Mouse (Mus musculus) thymus, postnatal 14 days (tissue): ENCODE results near the gene Id3.

Source experiments
- DNase-seq: peaks from one replicate; pipeline ENCODE4 v3.0.0; 2021

The Id3 gene

DNA sequence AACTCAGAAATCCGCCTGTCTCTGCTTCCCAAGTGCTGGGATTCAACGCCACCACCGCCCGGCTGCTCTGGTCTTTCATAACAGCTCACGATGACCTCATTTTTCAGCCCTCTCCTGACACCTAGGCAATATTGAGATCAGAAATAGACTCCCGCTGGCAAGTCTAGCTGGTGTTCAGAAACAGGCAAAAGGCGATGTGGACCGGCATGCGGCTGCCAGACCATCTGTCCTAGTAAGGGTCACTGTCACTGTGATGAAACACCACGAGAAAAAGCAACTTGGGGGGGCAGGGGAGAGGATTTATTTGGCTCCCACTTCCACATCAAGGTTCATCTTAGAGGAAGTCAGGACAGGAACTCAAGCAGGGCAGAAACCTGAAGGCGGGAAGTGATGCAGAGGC lies 17.8 kb upstream of the Id3 start:
- no peak for DNase-seq

DNA sequence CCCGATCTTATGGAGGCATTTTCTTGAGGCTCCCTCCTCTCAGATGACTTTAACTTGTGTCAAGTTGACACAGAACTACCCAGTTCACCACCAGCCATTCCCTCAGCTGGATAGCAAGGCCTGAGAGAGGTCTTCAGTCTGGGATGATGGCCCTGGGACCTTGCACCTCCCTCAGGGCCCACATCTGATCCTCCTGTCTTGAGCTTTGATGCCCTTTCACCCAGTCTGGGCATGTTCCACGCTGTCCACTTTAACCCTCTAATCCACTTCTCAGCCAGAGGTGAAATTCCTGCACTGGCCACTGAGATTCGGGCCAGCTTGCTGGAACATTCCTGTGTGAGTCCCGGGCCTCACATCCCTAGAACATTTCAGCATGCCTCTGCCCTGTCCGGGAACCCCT lies 17.3 kb upstream of the Id3 start:
- DNase-seq = no peak

DNA sequence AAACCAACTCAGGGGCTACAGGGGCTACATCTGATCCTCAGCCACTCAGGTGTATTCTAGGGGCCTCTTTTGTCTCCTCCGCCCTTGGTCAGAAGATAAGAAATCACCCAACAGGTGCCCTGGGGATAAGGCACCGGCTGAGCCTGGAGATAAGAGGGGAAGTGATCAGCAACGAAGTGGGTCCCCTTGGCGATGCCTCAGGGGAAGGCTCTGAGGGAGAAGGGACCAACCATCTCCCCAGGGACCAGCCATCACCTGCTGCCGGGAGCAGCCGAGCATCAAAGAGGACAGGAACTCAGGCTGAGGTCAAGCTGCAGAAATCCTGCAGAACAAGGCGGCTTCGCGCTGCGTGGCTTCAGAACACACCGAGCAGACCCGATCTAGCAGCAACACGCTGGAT lies 15.6 kb upstream of the Id3 start:
- DNase-seq = peak; percentile 37

DNA sequence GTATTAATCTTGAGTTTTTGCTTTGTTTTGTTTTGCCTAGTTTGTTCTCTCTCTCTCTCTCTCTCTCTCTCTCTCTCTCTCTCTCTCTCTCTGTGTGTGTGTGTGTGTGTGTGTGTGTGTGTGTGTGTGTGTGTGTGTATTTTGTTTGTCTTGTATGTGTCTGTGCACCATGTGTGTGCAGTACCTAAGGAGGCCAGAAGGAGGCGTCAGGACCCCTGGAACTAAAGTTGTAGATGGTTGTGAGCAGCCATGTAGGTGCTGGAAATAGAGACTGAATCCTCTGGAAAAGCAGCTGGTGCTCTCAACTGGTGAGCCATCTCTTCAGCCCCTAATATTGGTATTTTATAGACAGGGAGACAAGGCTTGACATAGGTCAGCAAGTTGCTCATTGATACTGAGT lies 13.5 kb upstream of the Id3 start:
- DNase-seq = no peak

DNA sequence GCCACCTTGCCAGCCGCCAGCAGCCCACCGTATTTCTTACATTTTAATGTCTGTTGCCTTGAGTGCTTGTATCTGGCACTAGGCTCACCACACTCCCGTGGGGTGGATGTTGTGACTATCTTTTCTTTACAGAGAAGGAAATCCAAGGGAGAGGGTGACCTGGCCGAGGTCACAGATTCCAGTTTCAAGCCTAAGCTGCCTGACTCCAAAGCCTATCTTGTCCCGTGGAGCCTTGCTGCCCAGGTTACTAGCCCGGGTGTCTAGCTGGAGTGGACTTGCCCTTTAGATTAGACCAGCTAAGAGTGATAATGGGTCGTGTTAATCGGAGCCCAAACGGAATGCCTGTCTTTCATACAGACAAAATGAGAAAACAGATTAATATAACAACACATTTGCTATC lies 9.5 kb upstream of the Id3 start:
- DNase-seq = no peak

DNA sequence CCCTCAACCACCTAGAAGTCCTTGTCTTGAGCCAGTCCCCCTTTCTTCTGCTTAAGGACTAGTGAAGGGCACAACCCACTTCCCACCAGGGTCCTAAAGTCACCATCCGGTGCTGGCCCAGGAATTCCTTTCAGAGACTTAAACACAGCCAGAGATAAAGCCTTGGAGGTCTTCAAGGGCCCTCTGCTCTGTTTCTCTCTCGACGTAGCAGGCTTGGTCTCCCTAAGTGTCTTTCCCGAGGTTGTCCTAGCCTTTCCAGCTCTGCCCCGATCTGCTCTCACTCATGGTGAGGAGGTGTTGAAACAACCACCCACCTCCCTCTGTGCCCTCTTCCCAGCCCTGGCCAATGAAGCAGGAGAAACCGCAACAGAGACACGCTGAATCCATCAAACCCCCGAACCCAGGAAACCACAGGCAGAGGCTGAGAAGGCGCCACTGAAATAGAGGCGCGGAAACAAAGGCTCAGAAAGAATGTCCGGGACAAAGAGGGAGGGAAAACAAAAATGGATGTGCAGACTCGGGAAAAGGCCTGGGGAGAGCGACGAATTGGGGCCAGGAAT lies 8.8 kb upstream of the Id3 start:
- no peak for DNase-seq

DNA sequence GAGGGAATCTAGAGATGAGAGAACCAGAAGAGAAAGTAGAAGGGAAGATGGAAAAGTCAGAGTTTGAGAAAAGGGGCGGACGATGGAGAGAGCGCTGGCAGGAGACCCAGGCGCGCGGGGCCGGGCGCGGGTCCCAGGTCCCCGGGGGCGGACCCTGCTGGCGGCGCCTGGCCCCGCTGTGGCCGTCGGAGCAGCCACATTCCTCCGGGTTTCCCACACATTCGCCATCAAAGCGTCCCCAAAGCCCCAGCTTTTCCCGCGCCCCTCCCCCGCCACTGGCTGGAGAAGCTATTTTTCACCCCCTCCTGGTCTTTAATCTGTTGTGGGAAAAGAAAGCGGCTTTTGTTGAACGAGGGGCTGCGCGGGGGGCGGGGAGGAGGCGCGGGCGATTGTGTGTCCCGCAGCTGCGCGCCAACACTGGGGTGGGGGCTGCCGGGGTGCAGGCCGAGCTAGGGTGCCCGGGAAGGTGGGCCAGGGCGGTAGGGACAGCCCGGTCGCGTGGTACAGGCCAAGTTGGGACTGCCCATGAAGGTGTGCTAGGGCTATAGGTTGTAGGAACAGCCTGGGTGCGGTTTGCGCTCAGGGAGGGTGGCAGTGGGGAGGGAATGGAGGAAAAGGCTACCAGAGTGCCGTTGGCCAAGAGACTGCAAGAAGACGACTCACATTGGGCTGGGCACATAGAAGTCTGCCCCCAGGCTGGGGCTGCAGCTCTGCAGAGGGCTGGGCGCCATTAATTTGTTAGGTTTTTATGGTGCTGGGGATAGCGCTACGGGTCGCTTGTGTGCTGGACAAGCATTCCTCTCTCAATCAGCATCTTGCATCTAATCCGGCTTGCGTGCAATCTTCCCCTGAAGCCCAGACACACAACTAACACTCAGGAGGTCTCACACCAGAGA lies 8.1 kb upstream of the Id3 start:
- no peak for DNase-seq

DNA sequence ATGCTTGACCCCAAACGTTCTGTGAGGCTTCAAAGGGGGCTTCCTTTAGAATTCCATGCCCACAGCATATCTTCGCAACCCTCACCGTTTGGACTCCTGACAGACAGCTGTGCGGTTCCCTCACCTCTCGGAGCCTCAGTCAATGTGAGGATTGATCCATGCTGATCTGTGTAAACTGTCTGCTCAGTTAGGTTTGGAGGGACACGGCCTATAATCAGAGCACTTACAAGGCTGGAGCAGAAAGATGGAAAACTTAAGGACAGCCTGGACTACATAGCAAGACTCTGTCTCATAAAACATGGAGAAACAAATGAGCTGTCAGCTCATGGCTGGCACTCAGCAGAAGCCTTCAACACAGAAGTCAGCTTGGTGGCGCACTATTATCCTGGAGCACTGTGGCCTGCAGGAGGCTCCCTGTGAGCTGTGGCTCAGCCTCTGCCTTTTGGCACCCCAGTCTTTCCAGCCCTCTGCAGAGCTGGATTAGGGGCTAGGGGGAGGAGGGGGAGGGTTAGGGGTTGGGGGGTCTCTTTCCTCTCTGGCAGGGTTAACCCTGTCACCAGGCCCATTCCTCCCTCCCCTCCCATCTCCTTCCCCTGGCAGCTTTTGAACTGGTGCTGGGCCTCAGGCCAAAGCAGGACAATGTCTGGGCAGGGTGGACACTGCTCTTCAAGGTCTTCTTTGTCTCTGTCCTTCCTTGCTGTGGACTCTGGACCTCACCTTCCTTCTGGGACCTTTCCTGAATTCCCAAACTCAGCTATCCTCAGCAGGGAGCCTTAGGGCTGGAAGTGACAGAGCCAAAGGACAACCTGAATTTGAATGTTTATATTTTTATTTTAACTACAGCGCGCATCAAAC lies 7.2 kb upstream of the Id3 start:
- no peak for DNase-seq

DNA sequence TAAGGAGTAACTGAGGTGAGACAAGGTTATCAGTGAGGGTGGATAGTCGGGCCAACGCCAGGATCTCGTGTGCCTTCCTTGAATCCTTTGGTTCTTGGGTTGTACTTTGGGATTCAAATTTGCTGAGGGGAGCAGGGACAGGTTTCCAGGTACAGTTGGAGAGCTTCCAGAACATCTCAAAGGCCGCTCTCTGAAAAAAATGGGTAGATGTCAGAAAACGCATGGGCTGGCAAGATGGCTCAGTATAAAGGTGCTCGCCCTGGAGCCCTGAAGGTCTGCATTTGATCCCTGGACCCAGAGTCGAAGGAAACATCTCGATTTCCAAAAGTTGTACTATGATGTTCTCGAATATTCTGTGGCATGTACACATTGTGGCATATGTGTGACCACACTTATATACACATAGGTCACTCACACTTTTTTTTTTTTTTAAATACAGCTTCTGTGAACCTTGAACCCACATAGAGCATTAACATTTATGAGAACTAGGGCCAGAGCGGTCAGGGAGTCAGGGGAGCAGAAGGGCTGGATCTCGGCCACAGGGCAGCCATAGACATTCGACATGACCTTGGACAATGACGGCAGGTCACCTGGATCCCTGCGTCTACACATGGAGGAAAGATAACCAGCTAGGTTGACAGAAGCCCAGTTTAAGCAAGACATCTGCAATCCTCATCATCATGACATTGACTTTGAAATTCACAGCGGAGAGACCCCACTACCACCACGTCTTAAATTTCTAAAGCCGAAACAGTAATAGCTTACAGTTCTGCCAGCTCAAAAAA lies 3.8 kb upstream of the Id3 start:
- no peak for DNase-seq

DNA sequence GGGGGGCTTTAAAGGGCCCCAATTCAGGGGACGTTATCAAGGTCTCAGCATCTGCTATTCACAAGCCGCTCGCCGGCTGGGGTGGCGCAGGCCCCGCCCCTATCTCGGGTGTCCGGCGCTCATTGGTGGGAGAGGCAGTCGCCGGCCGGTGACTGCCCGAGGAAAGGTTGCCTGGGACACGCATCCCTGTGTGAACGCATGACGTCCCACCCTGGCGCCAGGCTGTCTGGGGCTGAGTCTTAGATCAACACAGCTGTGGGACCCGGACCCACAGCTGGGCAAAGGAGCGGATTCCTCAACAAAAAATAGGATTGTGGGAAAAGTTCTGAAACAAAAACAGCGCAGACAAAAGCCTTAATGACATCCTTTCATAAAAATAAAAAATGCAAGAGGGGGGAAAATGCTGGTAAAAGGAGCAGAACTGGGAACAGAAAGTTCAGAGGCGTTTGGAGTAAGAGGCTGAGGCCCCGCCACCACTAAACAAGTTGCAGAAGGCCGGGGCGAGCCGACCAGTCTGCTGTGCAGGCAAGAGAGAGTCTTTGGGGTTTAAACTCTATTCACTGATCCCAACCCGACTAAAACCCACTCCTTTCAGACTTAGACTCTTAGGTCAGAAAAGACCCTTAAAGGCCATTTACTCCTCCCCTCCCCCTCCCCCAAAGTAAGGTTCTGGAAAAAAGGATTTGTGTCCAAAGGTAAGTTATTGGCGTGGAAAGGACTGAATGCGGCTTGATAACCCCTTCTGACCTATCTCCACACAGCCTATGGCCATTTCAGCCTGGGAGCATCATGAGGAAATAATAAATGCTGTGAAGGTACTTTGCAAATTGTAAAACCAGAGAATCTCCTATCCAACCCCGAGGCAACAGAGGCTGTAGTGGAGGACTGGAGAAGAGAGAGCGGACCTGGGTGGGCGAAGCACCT lies 2.7 kb upstream of the Id3 start:
- DNase-seq = peak; percentile 62

DNA sequence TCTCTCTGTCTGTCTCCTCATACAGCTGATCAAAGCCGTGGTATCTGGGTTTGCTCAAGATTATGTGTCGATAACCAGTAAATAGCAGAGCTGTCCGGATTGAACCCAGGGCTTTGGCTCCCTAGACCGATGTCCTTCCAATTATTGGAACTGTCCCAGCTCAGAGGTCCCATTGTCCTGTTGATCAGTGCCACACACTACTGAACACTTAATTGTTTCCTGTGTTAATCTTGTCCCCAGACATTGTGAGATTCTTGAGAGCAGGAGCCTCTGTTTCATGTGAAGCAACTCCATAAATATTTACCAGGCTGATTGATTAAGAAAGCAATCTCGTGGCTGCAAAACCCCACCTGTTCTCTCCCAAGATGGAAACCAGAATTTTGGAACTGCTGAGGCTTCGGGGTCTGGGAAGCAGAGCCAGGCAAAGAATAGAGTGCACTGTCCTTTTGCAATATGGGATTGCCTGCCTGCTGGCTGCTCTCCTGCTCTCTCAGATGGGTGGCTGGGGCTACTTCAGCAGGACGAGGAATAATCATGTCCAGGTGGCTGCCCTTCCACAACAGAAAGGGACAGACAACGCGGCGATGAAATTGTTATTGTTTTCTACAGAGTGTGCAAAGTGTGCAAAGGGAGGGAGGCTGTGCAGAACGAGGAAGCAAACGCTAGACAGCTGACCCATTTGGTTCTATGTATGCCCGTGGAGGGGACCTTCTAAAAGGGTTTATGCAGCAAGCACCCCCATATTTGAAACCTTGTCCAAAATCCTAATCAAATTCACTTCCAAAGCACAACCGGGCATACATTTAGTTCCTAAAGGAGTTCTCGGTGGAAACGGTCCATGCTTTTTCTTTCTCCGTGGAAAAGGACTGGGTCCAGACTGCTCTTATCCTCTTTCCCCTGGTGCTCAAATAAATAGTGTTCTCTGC lies 767 bp upstream of the Id3 start:
- no peak for DNase-seq

DNA sequence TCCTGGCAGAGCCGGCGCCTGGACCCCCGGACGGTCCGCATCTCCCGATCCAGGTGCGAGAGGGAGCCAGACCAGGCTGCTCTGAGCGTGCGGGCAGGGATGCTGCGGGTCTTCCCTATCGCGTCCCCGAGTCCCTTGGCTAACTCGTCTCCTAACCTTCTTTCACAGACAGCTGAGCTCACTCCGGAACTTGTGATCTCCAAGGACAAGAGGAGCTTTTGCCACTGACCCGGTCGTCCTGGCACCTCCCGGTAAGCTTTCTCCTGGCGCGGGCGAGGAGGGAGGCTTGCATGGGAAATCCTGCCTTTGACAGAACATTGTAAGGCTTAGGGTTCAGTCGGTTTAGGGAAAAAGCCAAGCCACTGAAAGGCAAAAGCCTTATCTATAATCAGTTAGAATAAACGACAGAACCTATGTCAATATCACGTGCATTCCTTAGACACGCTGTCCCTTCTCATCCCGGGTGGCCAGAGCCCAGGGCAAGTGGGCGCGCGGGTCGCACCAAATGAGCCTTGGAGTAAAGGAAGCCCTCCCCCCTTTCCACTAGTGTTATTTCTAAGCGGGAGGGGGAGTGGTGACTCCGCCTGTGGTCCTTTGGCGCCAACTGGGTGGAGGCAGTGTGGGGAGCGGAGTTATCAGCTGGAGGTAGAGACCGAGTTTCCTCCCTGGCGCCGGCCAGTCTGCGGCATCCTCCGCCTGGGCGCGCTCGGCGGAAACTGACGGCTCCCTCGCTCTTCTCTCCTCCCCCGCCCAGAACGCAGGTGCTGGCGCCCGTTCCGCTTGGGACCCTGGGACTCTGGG lies 1.0 kb downstream of the Id3 start:
- DNase-seq = peak; percentile 89

DNA sequence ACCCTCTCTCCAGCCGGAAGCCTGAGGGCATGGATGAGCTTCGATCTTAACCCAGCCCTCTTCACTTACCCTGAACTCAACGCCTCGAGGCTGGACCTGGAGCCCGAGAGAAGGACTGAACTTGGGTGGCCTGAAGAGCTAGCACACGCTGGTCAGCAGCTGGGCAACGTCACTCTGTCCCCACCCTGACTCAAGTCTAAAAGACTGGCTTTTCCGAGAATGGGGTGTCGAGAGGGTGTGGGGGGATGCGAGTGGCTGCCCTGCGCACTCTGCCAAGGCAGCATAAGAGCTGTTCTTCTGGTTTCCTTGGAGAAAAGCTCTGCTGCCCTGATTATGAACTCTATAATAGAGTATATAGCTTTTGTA lies 1.6 kb downstream of the Id3 start:
- no peak for DNase-seq

DNA sequence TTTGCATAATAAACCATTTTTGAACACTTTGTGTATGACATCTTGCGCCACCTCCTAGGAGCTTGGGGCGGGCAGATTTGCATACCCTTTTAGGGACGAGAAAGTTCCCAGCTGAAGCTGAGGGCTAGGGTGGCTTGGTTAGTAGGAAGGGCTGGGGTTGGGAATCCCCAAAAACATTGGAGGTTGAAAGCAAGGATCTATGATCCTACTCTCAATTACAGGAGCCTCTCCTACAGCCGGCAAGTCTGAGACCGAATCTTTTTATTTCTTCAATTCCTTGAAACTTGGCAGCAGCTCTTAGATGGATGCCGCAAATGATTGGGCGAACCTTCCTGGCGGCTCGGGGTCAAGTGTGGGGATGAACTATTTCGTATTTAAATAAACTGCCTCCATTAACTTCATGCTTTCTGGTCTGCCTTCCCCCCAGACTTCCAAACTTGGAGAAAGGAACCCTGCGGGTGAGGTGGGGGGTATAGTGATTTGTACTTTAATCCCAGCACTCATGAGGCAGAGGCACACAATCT lies 2.1 kb downstream of the Id3 start:
- no peak for DNase-seq

DNA sequence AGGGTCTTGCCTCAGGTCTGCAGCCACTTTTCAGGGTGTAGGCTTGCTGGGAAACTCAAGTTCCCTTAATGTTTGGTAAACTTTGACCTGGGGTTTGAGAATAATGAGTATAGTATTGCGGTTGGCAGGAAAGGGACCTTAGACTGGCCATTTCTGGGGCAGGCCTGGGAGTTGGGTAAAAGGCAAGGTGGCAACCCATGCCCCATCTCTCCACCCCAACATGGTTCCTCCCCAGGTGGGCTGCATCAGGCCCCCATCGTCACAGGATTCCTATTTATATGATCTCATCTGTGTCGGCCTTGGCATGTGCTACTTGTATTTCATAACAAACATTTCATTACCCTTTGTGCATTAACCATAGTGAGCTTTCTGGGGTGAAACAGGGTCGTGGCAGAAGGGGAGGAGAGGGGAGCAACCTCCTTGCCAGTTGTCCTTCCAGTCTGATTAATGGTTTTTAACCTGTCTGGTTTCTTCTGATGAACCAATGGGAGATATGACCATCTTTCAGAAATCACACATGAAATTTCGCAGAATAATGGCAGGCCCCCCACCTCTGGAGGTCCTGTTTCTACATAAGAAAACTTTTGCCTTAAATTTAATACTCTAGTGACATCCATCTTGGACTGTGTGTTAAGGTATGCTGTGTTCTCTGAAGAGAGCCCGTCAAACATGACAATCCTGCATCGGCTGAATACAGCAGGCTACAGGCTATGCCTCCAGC lies 2.9 kb downstream of the Id3 start:
- no peak for DNase-seq

DNA sequence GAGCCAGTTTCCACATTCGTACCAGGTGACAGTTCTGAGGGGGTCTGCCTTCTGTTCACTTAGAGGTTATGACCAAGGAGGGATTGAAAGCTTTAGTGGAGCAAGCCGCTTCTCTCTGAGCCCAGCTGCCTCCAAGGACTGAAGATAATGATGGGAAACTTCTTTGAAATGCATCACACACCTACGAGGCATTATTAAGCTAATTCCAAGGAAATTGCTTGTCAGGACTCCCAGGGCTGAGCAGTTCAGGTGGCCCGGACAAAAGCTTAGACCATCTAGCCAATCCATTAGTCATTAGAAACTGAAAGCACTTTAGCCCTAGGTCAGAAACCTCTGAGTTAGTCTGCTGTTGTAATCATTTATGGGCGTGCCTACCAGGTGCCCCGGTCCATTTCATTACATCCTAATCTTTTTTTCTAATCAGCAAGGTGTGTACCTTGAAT lies 3.4 kb downstream of the Id3 start:
- no peak for DNase-seq

DNA sequence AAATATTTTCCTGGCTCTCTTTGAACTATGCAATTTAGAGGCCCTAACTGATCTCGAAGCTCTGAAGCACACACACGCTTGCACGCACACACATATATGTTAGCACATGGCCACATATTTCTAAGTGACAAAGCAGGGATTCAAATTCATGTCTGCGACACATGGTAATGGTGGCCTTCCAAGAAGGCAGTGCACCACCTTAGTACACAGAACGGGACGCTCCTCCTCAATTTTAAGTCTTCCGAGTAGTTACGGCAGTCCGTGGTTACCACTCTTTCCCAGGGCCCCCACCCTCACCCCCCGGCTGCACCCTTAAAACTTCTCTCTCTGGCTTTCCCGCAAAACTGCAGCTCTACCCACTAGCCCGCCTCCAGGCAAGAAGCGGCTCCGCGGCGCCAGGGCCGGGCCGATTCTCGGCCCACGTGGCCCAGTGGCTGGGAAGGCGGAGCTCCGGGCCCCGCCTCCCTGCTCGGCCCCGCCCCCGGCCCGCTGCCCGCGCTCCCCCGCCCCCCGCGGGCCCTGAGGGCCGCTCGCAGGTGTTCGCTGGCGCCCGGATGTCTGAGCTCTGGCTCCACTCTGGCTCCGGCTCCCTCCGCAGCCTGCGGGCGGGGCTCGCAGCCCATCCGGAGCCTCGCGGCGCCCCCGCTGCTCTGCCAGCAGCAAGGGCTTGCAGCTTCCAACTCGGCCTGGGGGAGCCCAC lies 4.3 kb downstream of the Id3 start:
- peak; percentile 95 for DNase-seq

DNA sequence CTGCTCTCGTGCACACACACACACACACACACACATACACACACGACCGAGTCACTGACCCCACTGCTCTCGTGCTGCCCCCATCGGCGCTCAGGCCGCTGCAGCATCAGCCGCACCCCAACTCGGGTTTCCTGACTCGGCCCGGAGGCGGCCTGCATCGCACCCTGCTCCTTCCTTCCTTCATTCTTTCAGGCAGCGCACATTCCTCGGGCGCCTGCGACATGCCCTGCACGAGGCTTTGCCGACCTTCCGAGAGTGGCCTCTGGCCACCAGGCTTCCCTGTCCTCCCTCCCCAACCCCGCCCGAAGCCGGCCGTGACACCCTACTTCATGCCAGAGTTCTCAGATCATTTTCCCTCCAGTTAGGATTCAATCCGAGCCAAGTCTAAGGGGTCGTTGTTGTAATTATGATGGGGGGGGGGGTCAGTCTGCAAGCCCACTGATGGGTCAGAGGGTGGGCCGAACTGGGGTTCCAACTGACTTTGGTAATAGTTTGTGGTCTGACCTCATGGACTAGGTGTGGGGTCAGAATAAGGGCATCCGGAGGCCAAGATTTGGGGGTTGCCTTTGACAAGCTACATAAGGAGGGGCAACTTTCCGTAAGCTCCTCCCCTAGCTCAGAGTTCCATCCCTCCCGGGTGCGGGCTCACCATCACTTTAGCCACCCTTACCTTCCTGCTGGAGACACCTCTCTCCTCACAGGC lies 5.2 kb downstream of the Id3 start:
- DNase-seq = peak; percentile 77
